Mouse (Mus musculus): ENCODE results near the gene Gpr137. TPM values are rescaled to one million over a fixed set of nuclear protein-coding genes. Genes with fewer than 3 reads are reported as not detected.
"Not testable (repeated sequence)": the region's sequence is repeated elsewhere in the genome, so short reads cannot be mapped to it uniquely, and the experiment has no call there.

Gpr137 gene
- polyA plus RNA-seq (2015; fragmentation: Nextera tagmentation; extraction: Ambion mirVana) = 5.2 and 5.3 TPM in 2 replicates

DNA sequence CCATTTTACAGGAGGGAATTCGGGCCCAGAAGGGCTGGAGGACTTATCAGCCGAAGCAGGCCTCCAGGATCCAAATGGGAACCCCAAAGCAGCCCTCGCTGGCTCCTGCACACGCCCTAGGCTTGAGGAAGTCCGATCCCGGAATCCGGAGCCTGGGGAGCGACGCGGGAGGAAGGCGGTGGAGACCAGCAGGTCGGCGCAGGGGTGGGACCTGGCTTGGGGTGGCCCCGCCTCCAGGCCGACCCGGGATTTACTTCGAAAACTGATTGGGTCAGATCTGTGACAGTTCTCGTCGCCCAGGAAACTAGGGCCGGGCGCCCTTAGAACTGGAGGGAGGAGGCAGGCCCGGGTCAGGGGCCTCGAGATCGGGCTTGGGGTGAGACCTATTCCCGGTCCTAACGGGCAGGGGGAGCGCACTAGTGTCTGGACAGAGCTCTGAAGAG lies at the start of gene Gpr137:
TSS of gene Gpr137 (minus strand) at position 232 of the 443 bp plus-strand sequence.
- peak within 1 kb of the TSS; percentile 79 for H3K4me3 ChIP-seq (ENCODE audit: low read depth, low read length)
- H3K9ac ChIP-seq (ENCODE audit: low read depth, low read length) = peak within 1 kb of the TSS; percentile 81
- H3K27me3 ChIP-seq (ENCODE audit: control insufficient read depth, insufficient read depth, low read depth, low read length) = no peaks in the 10 kb centered on the region
- H3K27ac ChIP-seq (ENCODE audit: low read length) = peak within 1 kb of the TSS; percentile 89
- H3K4me2 ChIP-seq (ENCODE audit: low read depth, low read length) = peak within 1 kb of the TSS; percentile 93
- 0% methylated on average over 27 of the region's 27 CpGs for WGBS (ENCODE audit: insufficient replicate concordance)
- H3K9me3 ChIP-seq (replicated peaks; ENCODE audit: control insufficient read depth, low read length) = no peaks in the 10 kb centered on the region
- H3K36me3 ChIP-seq (ENCODE audit: control insufficient read depth, insufficient read depth) = no peaks in the 10 kb centered on the region
- peak; percentile 92 for ATAC-seq (ENCODE audit: low read depth)
- H3K4me1 ChIP-seq (ENCODE audit: control insufficient read depth, low read depth, low read length) = peaks cover 17% of the 10 kb centered on the region

DNA sequence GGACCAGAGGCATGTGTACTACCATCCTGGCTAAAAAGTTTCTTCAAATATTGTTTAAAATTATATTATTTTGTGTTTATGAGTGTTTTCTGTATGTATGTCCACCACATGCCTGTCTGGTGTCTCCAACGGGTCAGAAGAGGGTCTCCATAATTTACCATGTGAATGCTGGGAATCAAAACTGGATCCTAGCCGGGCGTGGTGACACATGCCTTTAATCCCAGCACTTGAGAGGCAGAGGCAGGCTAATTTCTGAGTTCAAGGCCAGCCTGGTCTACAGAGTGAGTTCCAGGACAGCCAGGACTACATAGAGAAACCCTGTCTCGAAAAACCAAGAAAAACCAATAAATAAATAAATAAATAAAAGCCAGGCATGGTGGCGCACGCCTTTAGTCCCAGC lies 48.9 kb upstream of the Gpr137 start:
- H3K27ac ChIP-seq (ENCODE audit: low read length); H3K4me2 ChIP-seq (ENCODE audit: low read depth, low read length); H3K9ac ChIP-seq (ENCODE audit: low read depth, low read length); H3K27me3 ChIP-seq (ENCODE audit: control insufficient read depth, insufficient read depth, low read depth, low read length); H3K9me3 ChIP-seq (replicated peaks; ENCODE audit: control insufficient read depth, low read length); H3K4me3 ChIP-seq (ENCODE audit: low read depth, low read length); H3K36me3 ChIP-seq (ENCODE audit: control insufficient read depth, insufficient read depth); ATAC-seq (ENCODE audit: low read depth): not testable (repeated sequence)
- peaks cover 47% of the 10 kb centered on the region for H3K4me1 ChIP-seq (ENCODE audit: control insufficient read depth, low read depth, low read length)
- 76% methylated on average over 6 of the region's 6 CpGs for WGBS (ENCODE audit: insufficient replicate concordance)

DNA sequence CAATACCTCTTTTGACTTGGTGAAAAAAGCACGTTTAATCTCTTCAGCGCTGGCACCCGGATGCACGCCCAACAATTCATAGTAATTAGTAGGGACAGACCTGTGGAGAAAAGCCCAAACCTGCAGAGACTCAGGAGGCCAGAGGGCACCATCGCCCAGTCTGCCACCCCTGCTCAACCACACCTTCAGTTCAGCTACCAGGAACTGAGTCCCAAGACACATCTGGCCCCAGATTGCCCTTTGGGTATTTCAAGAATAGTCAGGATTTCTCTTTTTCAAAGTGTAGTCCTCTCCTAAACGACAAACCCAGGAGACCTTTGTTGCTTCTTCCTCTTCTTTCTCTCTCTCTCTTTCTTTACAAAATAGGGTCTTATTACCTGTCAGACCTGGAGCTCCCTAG lies 48.4 kb upstream of the Gpr137 start:
- Histone ChIP-seq H3K4me1 (ENCODE audit: control insufficient read depth, low read depth, low read length) (peaks cover 51% of the 10 kb centered on the region), H3K4me2 (ENCODE audit: low read depth, low read length) (no peak overlapping the region), H3K27me3 (ENCODE audit: control insufficient read depth, insufficient read depth, low read depth, low read length) (no peaks in the 10 kb centered on the region), H3K27ac (ENCODE audit: low read length) (no peak overlapping the region), H3K9ac (ENCODE audit: low read depth, low read length) (no peak overlapping the region), H3K36me3 (ENCODE audit: control insufficient read depth, insufficient read depth) (no peaks in the 10 kb centered on the region), H3K4me3 (ENCODE audit: low read depth, low read length) (no peak overlapping the region), H3K9me3 (replicated peaks; ENCODE audit: control insufficient read depth, low read length) (no peaks in the 10 kb centered on the region)
- no peak for ATAC-seq (ENCODE audit: low read depth)
- WGBS (ENCODE audit: insufficient replicate concordance) = 71% methylated on average over 6 of the region's 6 CpGs

DNA sequence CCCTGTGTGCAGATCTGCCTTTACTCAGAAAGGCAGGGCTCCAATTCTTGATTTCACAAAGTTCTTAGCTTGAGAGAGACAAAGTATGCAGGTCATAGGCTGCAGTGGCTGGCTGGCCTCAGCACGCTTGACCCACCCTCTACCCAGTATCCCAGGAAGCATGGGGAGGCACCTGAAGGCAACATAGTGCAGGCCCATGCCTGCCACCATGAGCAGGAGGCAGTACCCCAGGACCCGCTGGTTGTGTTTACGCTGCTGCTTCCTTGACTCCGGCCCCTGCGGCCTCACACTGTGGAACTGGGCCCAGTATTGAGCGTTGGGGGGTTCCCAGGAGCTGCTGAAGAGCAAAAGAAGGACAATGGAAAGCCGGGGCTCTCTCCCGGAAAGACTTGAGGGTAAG lies 47.0 kb upstream of the Gpr137 start:
- no peak for ATAC-seq (ENCODE audit: low read depth)
- Histone ChIP-seq H3K9ac (ENCODE audit: low read depth, low read length) (no peak overlapping the region), H3K4me2 (ENCODE audit: low read depth, low read length) (no peak overlapping the region), H3K4me1 (ENCODE audit: control insufficient read depth, low read depth, low read length) (peaks cover 51% of the 10 kb centered on the region), H3K27ac (ENCODE audit: low read length) (no peak overlapping the region), H3K27me3 (ENCODE audit: control insufficient read depth, insufficient read depth, low read depth, low read length) (no peaks in the 10 kb centered on the region), H3K36me3 (ENCODE audit: control insufficient read depth, insufficient read depth) (peaks cover 4% of the 10 kb centered on the region; the same call in 1 of the 2 replicates), H3K9me3 (replicated peaks; ENCODE audit: control insufficient read depth, low read length) (no peaks in the 10 kb centered on the region), H3K4me3 (ENCODE audit: low read depth, low read length) (no peak overlapping the region)
- 89% methylated on average over 8 of the region's 8 CpGs for WGBS (ENCODE audit: insufficient replicate concordance)

- peak overlapping the region; percentile 99 for H3K4me2 ChIP-seq (ENCODE audit: low read depth, low read length)
- no peak for ATAC-seq (ENCODE audit: low read depth)
- H3K9ac ChIP-seq (ENCODE audit: low read depth, low read length) = peak overlapping the region; percentile 79
- no peaks in the 10 kb centered on the region for H3K9me3 ChIP-seq (replicated peaks; ENCODE audit: control insufficient read depth, low read length)
- WGBS (ENCODE audit: insufficient replicate concordance) = 12% methylated on average over 8 of the region's 8 CpGs
- peak overlapping the region; percentile 76 for H3K4me3 ChIP-seq (ENCODE audit: low read depth, low read length)
- H3K36me3 ChIP-seq (ENCODE audit: control insufficient read depth, insufficient read depth) = peaks cover 4% of the 10 kb centered on the region; the same call in 1 of the 2 replicates
- H3K27ac ChIP-seq (ENCODE audit: low read length) = peak overlapping the region; percentile 84; the same call in 1 of the 2 replicates
- H3K27me3 ChIP-seq (ENCODE audit: control insufficient read depth, insufficient read depth, low read depth, low read length) = no peaks in the 10 kb centered on the region
- peaks cover 44% of the 10 kb centered on the region for H3K4me1 ChIP-seq (ENCODE audit: control insufficient read depth, low read depth, low read length)
Measured at GRCm38 (mm10) chr19:6987904-6988285, 45.6 kb upstream of the Gpr137 start.

DNA sequence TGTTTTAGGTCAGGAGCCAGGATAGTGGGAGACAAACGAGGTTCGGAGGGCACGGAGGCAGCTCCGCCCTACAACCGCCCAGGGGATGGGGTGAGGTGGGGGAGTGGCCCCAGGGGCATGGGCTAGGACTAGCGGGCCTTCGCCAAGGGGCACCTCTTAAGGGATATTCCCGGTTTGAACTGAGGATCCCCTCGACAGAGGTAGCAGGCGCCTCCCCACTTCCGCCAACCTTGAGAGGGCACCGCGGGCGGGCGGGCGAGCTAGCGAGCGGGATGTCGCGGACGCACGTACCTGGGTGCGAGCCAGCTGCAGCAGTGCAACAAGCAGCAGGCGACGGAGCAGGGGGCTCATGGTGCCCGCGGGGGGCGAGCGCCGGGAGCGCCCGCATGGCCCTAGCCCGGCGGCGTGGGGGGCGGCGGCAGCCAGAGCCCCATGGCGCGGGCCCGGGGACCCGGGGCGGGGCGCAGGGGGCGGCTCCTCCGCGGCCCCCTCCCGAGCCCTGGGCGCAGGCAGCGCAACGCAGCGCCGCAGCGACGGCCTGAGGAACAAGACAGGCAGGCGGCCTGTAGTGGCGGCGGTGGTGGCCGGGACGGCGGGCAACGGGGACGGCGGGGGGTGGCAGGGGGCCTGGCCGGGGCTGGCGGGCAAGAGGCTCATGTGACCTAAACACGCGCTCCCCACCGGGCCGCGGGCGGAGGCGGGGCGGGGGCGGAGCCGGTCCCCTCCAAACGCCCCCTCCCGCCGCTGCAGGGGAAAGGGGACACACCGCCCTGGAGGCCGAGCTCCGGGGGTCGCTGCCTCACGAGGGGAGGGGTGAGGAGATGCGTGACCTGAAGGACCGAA lies 45.0 kb upstream of the Gpr137 start, which contains the start of gene Vegfb:
TSS of gene Vegfb (minus strand) at position 591 of the 843 bp plus-strand sequence.
- Histone ChIP-seq H3K4me1 (ENCODE audit: control insufficient read depth, low read depth, low read length) (peaks cover 41% of the 10 kb centered on the region), H3K36me3 (ENCODE audit: control insufficient read depth, insufficient read depth) (peaks cover 4% of the 10 kb centered on the region), H3K27ac (ENCODE audit: low read length) (peak within 1 kb of the TSS; percentile 84), H3K9me3 (replicated peaks; ENCODE audit: control insufficient read depth, low read length) (no peaks in the 10 kb centered on the region), H3K4me2 (ENCODE audit: low read depth, low read length) (peak within 1 kb of the TSS; percentile 99), H3K4me3 (ENCODE audit: low read depth, low read length) (peak within 1 kb of the TSS; percentile 76), H3K9ac (ENCODE audit: low read depth, low read length) (peak within 1 kb of the TSS; percentile 79), H3K27me3 (ENCODE audit: control insufficient read depth, insufficient read depth, low read depth, low read length) (no peaks in the 10 kb centered on the region)
- under 1% methylated on average over 84 of the region's 85 CpGs for WGBS (ENCODE audit: insufficient replicate concordance)
- peak; percentile 75 for ATAC-seq (ENCODE audit: low read depth)

DNA sequence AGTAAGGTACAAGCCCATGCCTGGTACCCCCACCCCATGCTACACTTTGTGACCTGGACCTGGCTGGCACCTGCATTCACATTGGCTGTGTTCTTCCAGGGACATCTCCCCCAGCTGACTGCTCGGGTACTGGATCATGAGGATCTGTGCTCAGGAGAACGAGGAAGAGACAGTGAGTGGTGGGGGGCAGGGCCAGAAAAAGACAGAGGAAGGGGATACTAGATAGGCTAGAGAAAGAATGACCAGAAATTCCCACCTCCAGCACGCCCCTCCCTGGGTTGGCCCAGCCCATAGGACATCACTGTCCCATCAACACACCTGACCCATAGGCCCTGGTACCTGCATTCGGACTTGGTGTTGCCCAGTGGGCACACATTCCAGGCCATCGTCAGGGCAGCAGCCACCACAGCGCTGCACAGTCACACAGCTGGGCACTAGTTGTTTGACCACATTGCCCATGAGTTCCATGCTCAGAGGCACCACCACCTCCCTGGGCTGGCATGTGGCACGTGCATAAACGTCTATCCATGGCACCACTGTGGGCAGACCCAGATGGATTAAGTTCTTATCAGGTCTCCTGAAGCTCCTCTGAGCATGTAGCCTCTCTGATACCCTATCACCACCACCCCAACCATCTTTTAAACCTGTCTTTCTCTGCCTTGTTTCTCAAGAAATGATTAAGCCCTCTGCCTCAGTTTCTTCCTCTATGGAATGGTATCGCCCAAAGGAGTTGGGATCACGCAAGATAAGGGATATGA lies 43.9 kb upstream of the Gpr137 start:
- 45% methylated on average over 10 of the region's 10 CpGs for WGBS (ENCODE audit: insufficient replicate concordance)
- H3K4me2 ChIP-seq (ENCODE audit: low read depth, low read length) = peak overlapping the region; percentile 99
- H3K9ac ChIP-seq (ENCODE audit: low read depth, low read length) = peak overlapping the region; percentile 79
- peak overlapping the region; percentile 76 for H3K4me3 ChIP-seq (ENCODE audit: low read depth, low read length)
- peak; percentile 66 for ATAC-seq (ENCODE audit: low read depth)
- peak overlapping the region; percentile 84 for H3K27ac ChIP-seq (ENCODE audit: low read length)
- no peaks in the 10 kb centered on the region for H3K27me3 ChIP-seq (ENCODE audit: control insufficient read depth, insufficient read depth, low read depth, low read length)
- peaks cover 4% of the 10 kb centered on the region for H3K36me3 ChIP-seq (ENCODE audit: control insufficient read depth, insufficient read depth)
- H3K4me1 ChIP-seq (ENCODE audit: control insufficient read depth, low read depth, low read length) = peaks cover 39% of the 10 kb centered on the region
- H3K9me3 ChIP-seq (replicated peaks; ENCODE audit: control insufficient read depth, low read length) = no peaks in the 10 kb centered on the region

- Histone ChIP-seq H3K27ac (ENCODE audit: low read length) (no peak overlapping the region), H3K4me1 (ENCODE audit: control insufficient read depth, low read depth, low read length) (peaks cover 41% of the 10 kb centered on the region), H3K9me3 (replicated peaks; ENCODE audit: control insufficient read depth, low read length) (no peaks in the 10 kb centered on the region), H3K36me3 (ENCODE audit: control insufficient read depth, insufficient read depth) (peaks cover 4% of the 10 kb centered on the region), H3K27me3 (ENCODE audit: control insufficient read depth, insufficient read depth, low read depth, low read length) (no peaks in the 10 kb centered on the region), H3K4me2 (ENCODE audit: low read depth, low read length) (no peak overlapping the region), H3K4me3 (ENCODE audit: low read depth, low read length) (no peak overlapping the region), H3K9ac (ENCODE audit: low read depth, low read length) (no peak overlapping the region)
- 87% methylated on average over 19 of the region's 19 CpGs for WGBS (ENCODE audit: insufficient replicate concordance)
- no peak for ATAC-seq (ENCODE audit: low read depth)
Measured at GRCm38 (mm10) chr19:6985300-6985699, 43.0 kb upstream of the Gpr137 start.
